Mouse (Mus musculus) kidney, embryonic 16.5 days (tissue): ENCODE data around the gene B4galt7. TPM values are rescaled to one million over a fixed set of nuclear protein-coding genes. Genes with fewer than 3 reads are reported as not detected.
A peak's percentile ranks its signal among the peaks of the same experiment; 100 is the strongest.
"Not testable (repeated sequence)": the region's sequence is repeated elsewhere in the genome, so short reads cannot be mapped to it uniquely, and the experiment has no call there.

Experiments used
- ATAC-seq: fragments of 200-750 bp; cut with Nextera tagmentation; 2 replicates; pipeline ENCODE4 v1.8.0; 2017; ENCODE audit warnings: moderate TSS enrichment; ENCODE audit not compliant: low FRiP score, low TSS enrichment
- H3K27ac ChIP-seq: fragments of 300-500 bp; sonication (generic); 2 replicates; pipeline ENCODE4 v1.5.1; 2014; ENCODE audit warnings: low read length
- H3K27me3 ChIP-seq: fragments of 300-500 bp; sonication (generic); 2 replicates; pipeline ENCODE4 v1.6.1; 2014; ENCODE audit warnings: low read length, control low read depth, mixed read lengths; ENCODE audit not compliant: insufficient read depth
- H3K36me3 ChIP-seq: fragments of 300-500 bp; sonication (generic); 2 replicates; pipeline ENCODE4 v1.6.1; 2014; ENCODE audit warnings: low read length, control low read depth, mixed read lengths; ENCODE audit not compliant: insufficient read depth
- H3K4me1 ChIP-seq: fragments of 300-500 bp; sonication (generic); 2 replicates; pipeline ENCODE4 v1.6.1; 2014; ENCODE audit warnings: low read length, control low read depth, mixed read lengths; ENCODE audit not compliant: insufficient read depth
- H3K4me2 ChIP-seq: fragments of 300-500 bp; sonication (generic); replicated peaks from 2 replicates; pipeline ENCODE4 v1.6.1; 2014; ENCODE audit warnings: low read depth, low read length
- H3K4me3 ChIP-seq: fragments of 300-500 bp; sonication (generic); 2 replicates; pipeline ENCODE4 v1.5.1; 2014; ENCODE audit warnings: mild to moderate bottlenecking, low read length
- H3K9ac ChIP-seq: fragments of 300-500 bp; sonication (generic); replicated peaks from 2 replicates; pipeline ENCODE4 v1.6.1; 2014; ENCODE audit warnings: low read length
- H3K9me3 ChIP-seq: fragments of 300-500 bp; sonication (generic); 2 replicates; pipeline ENCODE4 v1.6.1; 2016; ENCODE audit warnings: low read length, control low read depth
- WGBS: fragments of 180-500 bp; shearing (Covaris S2); extraction: QIAGEN DNeasy Blood & Tissue Kit; methylation state at CpG from one replicate; pipeline ENCODE4 v1.1.7; 2014; 5-methylcytosine and 5-hydroxymethylcytosine counted together
- polyA plus RNA-seq: library from polyadenylated mRNA; unstranded; fragments of >200 nt; fragmentation: Nextera tagmentation; extraction: Ambion mirVana; gene quantifications from 2 replicates; pipeline ENCODE4 v1.2.1, GENCODE M21; 2015

B4galt7 gene
- 20.0 and 26.3 TPM in 2 replicates for polyA plus RNA-seq

DNA sequence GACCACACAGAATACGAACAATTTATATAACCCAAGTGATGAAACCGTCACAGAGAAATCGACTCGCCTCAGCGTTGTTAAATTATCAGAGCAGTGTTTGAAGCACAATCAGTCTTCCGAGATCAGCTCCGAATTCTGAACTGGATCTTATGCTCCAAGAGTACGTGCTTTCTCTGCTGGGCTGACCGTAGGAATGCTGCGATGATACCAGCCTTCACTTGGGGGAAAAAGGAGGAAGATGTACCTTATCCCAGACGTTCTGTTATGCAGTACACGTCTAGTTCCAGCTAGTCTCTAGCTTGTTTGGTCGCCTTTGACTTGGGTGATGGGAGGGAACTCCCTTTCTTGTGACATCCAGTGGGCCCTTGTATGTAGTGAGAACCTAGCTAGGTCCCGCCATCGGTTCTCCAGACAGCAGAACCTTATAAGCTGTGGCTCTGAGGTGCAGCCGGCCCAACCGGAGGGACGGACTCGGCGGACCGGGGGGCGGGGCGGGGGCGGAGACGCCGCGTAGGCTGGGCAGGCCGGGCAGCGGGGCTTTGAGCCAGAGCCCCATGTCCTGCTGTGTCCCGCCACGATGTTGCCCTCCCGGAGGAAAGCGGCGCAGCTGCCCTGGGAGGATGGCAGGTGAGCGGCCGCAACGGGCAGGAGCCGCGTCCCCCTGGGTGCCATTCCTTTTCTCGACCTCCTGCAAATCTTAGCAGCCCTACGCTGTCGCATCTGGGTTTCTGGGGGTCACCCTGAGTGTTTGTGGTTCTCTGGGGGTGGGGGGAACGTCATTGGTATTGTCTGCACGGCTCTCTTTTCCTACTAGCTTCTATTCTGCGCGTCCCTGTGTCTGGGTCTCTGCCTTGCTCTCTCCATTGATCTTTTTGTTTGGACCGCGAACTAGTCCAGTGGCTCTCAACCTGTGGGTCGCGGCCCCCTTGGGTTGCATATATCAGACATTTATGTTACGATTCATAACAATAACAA is at the start of gene B4galt7:
TSS of gene B4galt7 (plus strand) at position 331 of the 975 bp plus-strand sequence.
- ATAC-seq = peak; percentile 93
- Histone ChIP-seq H3K4me2 (peak within 1 kb of the TSS; percentile 80), H3K36me3 (peaks cover 41% of the 10 kb centered on the region), H3K4me1 (peaks cover 8% of the 10 kb centered on the region), H3K9me3 (no peaks in the 10 kb centered on the region), H3K4me3 (peak within 1 kb of the TSS; percentile 82), H3K9ac (peak within 1 kb of the TSS; percentile 82), H3K27me3 (no peaks in the 10 kb centered on the region), H3K27ac (peak within 1 kb of the TSS; percentile 16; the same call in 1 of the 2 replicates)
- 8% methylated on average over 50 of the region's 51 CpGs for WGBS

DNA sequence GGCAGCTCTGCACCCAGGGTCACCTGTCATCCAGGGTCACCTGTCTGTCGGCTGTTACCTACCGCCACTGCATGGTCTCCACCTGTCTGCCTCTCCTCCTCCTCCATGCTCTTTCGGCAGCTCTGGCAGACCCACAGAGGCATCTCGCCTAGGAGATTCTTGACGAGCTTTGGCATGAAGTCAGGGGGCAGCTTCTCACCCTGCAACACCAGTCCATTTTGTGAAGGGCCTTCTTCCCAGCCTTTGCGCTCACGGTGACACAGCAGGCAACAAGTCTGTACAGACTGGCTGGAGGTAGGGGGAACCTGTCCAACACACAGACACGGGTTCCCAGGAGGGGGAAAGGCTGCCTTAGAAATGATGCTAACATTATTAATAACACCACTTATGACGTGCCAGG is 43.8 kb upstream of the B4galt7 start:
- 87% methylated on average over 9 of the region's 9 CpGs for WGBS
- Histone ChIP-seq H3K36me3 (peaks cover 38% of the 10 kb centered on the region), H3K9ac (no peak overlapping the region), H3K9me3 (no peaks in the 10 kb centered on the region), H3K27me3 (no peaks in the 10 kb centered on the region), H3K4me1 (no peaks in the 10 kb centered on the region), H3K4me2 (no peak overlapping the region), H3K4me3 (no peak overlapping the region), H3K27ac (no peak overlapping the region)
- no peak for ATAC-seq

DNA sequence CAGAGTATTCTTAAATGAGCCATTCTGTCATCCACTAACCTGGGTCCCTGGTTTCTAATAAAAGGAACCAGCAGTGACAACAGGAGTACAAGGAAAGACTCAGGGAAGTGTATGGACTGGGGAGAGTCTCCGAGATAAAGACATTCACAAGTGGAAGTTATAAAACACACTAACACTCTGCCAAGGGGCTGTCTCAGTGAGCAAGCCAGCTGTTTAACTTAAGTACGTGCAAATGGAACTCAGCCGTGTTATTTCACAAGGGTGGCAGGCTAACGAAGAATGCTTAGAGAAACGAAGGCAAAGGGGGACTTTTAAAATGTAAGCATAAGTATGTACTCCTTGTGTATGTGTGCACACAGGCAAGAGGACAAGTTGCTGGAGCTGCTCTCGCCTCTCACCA is 42.2 kb upstream of the B4galt7 start:
- no peaks in the 10 kb centered on the region for H3K27me3 ChIP-seq
- no peak overlapping the region for H3K27ac ChIP-seq

DNA sequence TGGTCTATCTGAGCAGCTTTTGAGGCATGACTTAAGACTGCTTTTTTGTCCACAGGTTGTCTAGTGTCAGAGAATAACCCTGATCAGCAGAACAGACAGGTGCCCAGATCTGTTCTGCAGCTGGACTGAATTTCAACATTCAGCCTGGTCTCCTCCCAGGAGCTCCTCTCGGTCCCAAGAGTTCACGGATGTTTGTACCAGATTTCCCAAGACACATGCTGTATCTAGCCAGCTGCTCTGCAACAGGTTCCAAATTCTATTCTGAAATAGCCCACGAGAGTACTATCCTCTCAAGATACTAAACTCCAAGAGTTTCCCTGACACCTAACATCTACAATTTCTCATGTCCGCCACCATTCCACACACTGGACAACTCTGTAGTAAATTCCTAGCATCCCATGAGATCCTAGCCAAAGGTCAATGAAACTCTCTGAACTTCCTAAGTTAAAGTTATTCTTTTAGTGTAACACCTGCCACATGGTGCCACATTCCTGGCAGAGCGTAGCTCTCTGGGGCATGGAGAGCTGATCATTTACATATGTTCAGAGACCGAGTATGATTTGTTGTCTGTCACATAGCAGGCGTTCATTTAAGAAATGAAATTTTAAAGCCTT is 36.3 kb upstream of the B4galt7 start:
- Histone ChIP-seq H3K4me3 (no peak overlapping the region), H3K27ac (no peak overlapping the region), H3K4me1 (no peaks in the 10 kb centered on the region), H3K36me3 (no peaks in the 10 kb centered on the region), H3K4me2 (no peak overlapping the region), H3K27me3 (no peaks in the 10 kb centered on the region), H3K9ac (no peak overlapping the region), H3K9me3 (no peaks in the 10 kb centered on the region)
- 78% methylated on average over 7 of the region's 7 CpGs for WGBS
- ATAC-seq = no peak

More for the DNA sequence above, 42.2 kb upstream of the B4galt7 start:
- 72% methylated on average over 6 of the region's 6 CpGs for WGBS
- Histone ChIP-seq H3K36me3 (peaks cover 32% of the 10 kb centered on the region), H3K4me1 (no peaks in the 10 kb centered on the region), H3K4me3 (no peak overlapping the region), H3K4me2 (no peak overlapping the region), H3K9ac (no peak overlapping the region), H3K9me3 (no peaks in the 10 kb centered on the region)
- no peak for ATAC-seq

DNA sequence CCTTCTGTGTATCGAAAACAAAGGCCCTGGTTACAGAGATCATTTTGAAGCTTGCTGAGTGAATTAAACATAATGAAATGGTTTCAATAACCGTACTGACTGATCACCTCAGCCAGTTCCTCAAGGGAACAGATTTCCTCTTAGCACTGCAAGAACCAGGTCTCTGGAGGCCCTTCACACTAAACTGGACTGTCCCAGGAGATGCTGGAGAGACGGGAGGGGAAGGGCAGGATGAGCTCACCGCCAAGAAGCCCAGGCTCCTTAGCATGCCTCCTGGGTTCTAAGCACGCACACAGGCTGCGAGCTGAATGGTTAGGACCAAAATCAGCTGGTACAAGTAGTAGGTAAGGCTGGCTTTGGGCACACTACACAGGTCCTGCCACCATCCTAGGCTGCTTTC is 32.7 kb upstream of the B4galt7 start:
- H3K4me2 ChIP-seq = no peak overlapping the region
- 80% methylated on average over 6 of the region's 6 CpGs for WGBS

DNA sequence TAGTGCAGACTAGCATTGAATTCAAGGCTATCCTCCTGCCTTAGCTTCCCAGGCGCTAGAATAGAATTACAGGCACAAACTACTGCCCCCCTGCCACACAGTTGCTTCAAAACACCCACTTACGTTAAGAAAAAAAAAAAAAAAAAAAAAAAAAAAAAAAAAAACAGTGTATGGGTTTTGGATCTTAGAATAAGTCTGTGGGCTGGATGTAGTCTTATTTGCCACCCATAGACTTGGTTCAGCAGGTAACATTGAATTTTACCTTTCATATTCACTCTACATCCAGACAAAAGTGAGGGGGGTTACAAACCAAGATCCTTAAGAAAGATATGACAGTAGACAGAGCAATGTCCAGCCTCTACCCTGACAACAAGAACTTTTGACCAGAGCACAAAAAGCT is 31.7 kb upstream of the B4galt7 start:
- H3K4me3 ChIP-seq = no peak overlapping the region
- H3K9ac ChIP-seq = no peak overlapping the region
- H3K9me3 ChIP-seq = no peaks in the 10 kb centered on the region
- no peaks in the 10 kb centered on the region for H3K36me3 ChIP-seq
- no peak overlapping the region for H3K4me2 ChIP-seq
- no peak for ATAC-seq
- WGBS = 77% methylated on average over 2 of the region's 2 CpGs
- no peaks in the 10 kb centered on the region for H3K27me3 ChIP-seq
- H3K4me1 ChIP-seq = peaks cover 16% of the 10 kb centered on the region
- H3K27ac ChIP-seq = no peak overlapping the region

More for the DNA sequence above, 32.7 kb upstream of the B4galt7 start:
- Histone ChIP-seq H3K4me1 (peaks cover 13% of the 10 kb centered on the region), H3K27ac (no peak overlapping the region), H3K9me3 (no peaks in the 10 kb centered on the region), H3K4me3 (no peak overlapping the region), H3K36me3 (no peaks in the 10 kb centered on the region), H3K9ac (no peak overlapping the region), H3K27me3 (no peaks in the 10 kb centered on the region)
- ATAC-seq = no peak

DNA sequence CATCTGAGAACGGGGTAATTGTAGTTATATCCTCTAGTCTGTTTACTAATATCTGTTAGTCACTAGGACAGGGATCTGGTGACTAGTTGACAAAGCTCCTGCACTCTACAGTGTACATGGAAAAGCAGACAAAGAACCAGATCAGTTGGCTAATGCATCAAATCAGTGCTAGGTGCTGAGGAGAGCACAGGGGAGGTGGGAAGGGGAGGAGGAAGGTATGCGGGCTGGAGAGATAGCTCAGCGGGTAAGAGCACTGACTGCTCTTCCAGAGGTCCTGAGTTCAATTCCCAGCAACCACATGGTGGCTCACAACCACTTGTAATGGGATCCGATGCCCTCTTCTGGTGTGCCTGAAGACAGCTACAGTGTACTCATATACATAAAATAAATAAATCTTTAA is 31.2 kb upstream of the B4galt7 start:
- H3K9me3 ChIP-seq, H3K36me3 ChIP-seq, H3K4me3 ChIP-seq, H3K27ac ChIP-seq, H3K9ac ChIP-seq, H3K4me2 ChIP-seq, ATAC-seq, H3K27me3 ChIP-seq: not testable (repeated sequence)
- 81% methylated on average over 4 of the region's 4 CpGs for WGBS
- peaks cover 16% of the 10 kb centered on the region for H3K4me1 ChIP-seq

DNA sequence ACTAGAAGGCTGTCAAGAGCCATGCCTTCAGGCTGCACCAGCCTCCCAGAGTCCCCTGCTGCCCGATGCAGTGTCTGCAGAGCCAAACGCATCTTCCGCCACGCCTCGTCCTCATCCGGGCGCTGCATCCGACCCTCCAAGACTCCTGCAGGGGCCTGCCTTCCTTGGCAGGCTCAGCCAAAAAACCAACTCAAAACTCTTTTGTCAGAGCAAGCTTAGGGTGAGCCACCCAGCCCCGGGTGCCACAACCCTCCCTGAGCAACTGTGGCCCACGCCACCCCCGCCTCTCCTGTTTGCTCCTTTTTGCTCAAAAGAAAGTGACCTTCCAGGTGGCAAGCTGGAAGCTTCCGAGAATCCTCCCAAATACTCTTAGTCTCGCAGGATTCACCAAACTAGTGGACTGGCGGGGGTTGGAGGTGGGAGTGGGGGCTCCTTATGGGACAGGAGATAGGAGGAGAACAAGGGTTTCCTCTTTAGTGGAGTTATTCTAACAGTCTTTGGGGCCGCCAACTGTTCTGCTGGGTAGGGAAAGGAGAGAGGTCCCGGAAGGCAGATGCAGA is 29.9 kb upstream of the B4galt7 start:
- WGBS = 2% methylated on average over 16 of the region's 16 CpGs
- no peaks in the 10 kb centered on the region for H3K36me3 ChIP-seq
- H3K9me3 ChIP-seq = 0 out of 2 replicates have a peak, but pooled peaks cover 8% of the 10 kb centered on the region
- peak overlapping the region; percentile 96 for H3K9ac ChIP-seq
- H3K4me2 ChIP-seq = peak overlapping the region; percentile 98
- H3K4me1 ChIP-seq = peaks cover 16% of the 10 kb centered on the region
- peak overlapping the region; percentile 96 for H3K4me3 ChIP-seq
- no peak for ATAC-seq
- no peaks in the 10 kb centered on the region for H3K27me3 ChIP-seq
- H3K27ac ChIP-seq = peak overlapping the region; percentile 86

DNA sequence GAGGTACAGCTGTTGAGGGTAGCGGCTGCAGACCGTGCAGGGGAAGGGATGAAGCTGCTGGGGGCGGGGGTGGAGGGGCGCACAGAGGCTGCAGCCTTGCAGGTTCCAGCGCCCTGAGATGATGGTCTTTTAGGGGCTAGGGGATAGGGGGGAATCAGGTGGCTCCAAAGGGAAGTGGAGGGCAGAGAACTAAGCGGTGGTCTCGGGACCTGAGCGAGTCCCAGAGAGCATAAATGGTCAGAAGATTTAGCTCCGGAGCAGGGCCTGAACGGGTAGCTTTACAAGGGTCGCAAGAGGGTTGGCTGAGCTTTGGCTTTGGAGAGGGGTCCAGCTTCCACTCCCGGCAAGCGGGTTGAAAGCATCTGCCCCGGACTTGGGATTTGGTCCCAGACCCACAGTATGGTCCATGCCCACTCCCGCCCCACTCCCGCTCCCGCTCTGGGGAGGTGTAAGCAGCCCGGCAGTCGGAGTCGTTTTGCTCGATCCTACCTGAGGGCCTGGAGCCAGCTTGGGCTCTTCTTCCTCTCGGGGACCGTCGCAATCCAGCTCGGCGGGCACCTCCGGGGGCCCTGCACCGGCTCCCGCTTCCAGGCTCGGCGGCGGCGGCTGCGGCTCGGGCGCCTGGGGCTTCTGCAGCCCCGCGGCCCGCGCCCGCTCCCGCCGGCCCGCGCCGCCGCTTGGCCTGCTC is 29.3 kb upstream of the B4galt7 start:
- peak; percentile 81 for ATAC-seq
- Histone ChIP-seq H3K4me3 (peak overlapping the region; percentile 96), H3K27me3 (no peaks in the 10 kb centered on the region), H3K4me1 (peaks cover 16% of the 10 kb centered on the region), H3K9ac (peak overlapping the region; percentile 96), H3K4me2 (peak overlapping the region; percentile 98), H3K27ac (peak overlapping the region; percentile 86), H3K9me3 (0 out of 2 replicates have a peak, but pooled peaks cover 8% of the 10 kb centered on the region), H3K36me3 (no peaks in the 10 kb centered on the region)
- 0% methylated on average over 47 of the region's 47 CpGs for WGBS
